Mouse (Mus musculus) ES-Bruce4 (cell line): ENCODE measurements around the gene Coq8b. TPM values are rescaled to one million over a fixed set of nuclear protein-coding genes. Genes with fewer than 3 reads are reported as not detected.
A peak's percentile ranks its signal among the peaks of the same experiment; 100 is the strongest.

Experiments used
- H3K27ac ChIP-seq: 2 replicates; pipeline ENCODE4 v1.5.1; 2012; ENCODE audit warnings: low read length, inconsistent platforms; ENCODE audit not compliant: insufficient read depth
- H3K27me3 ChIP-seq: 2 replicates; pipeline ENCODE4 v1.6.1; 2012; ENCODE audit warnings: mild to moderate bottlenecking, low read length, inconsistent platforms; ENCODE audit not compliant: control insufficient read depth, poor library complexity, insufficient read depth, severe bottlenecking
- H3K36me3 ChIP-seq: 2 replicates; pipeline ENCODE4 v1.6.1; 2012; ENCODE audit warnings: inconsistent platforms, mild to moderate bottlenecking, low read length, moderate library complexity; ENCODE audit not compliant: control insufficient read depth, poor library complexity, insufficient read depth, severe bottlenecking
- H3K4me1 ChIP-seq: one replicate; pipeline ENCODE4 v1.8.1; 2011; ENCODE audit warnings: low read length; ENCODE audit not compliant: control insufficient read depth, insufficient read depth
- H3K4me3 ChIP-seq: 2 replicates; pipeline ENCODE4 v1.5.1; 2011; ENCODE audit warnings: low read depth, mild to moderate bottlenecking, low read length
- H3K9ac ChIP-seq: 2 replicates; pipeline ENCODE4 v1.6.1; 2012; ENCODE audit warnings: low read depth, mild to moderate bottlenecking, inconsistent platforms; ENCODE audit not compliant: poor library complexity, severe bottlenecking
- H3K9me3 ChIP-seq: replicated peaks from 2 replicates; pipeline ENCODE4 v1.6.1; 2012; ENCODE audit warnings: mild to moderate bottlenecking, low read length, inconsistent platforms; ENCODE audit not compliant: control insufficient read depth, poor library complexity, insufficient read depth, severe bottlenecking
- CTCF ChIP-seq: IDR thresholded peaks from one replicate; pipeline ENCODE4 v1.8.1; 2011; ENCODE audit warnings: low read depth, low read length
- EP300 ChIP-seq: IDR thresholded peaks from 2 replicates; pipeline ENCODE4 v1.6.1; 2011; ENCODE audit warnings: low read depth, low read length; ENCODE audit not compliant: insufficient read depth
- POLR2A ChIP-seq: IDR thresholded peaks from one replicate; pipeline ENCODE4 v1.8.1; 2011; ENCODE audit warnings: low read length; ENCODE audit not compliant: insufficient read depth
- polyA plus RNA-seq: library from polyadenylated mRNA; stranded (reverse); fragments of >200 nt; gene quantifications from 2 replicates; pipeline ENCODE4 v1.2.4, GENCODE M21; 2011; ENCODE audit warnings: low read depth; ENCODE audit not compliant: missing spikeins, insufficient read depth, insufficient read length

Gene Coq8b
- polyA plus RNA-seq, 1 experiment = 10.9 TPM

- Histone ChIP-seq H3K4me1 (no peaks in the 10 kb centered on the region), H3K9me3 (no peaks in the 10 kb centered on the region), H3K9ac (no peak overlapping the region), H3K27me3 (no peaks in the 10 kb centered on the region), H3K4me3 (no peak overlapping the region), H3K27ac (no peak overlapping the region), H3K36me3 (no peaks in the 10 kb centered on the region)
- no peak for TF ChIP-seq EP300
- TF ChIP-seq POLR2A = no peak
- peak; percentile 40 for TF ChIP-seq CTCF
Measured at GRCm38 (mm10) chr7:27290555-27290954, 57.7 kb downstream of the Coq8b start.

GRCm38 (mm10) chr7:27291795-27292466 lies 59.1 kb downstream of the Coq8b start:
- Histone ChIP-seq H3K9me3 (no peaks in the 10 kb centered on the region), H3K4me1 (no peaks in the 10 kb centered on the region), H3K27me3 (no peaks in the 10 kb centered on the region), H3K9ac (no peak overlapping the region), H3K4me3 (no peak overlapping the region), H3K27ac (no peak overlapping the region), H3K36me3 (no peaks in the 10 kb centered on the region)
- no peak for TF ChIP-seq EP300
- TF ChIP-seq POLR2A = no peak
- TF ChIP-seq CTCF = no peak

GRCm38 (mm10) chr7:27295956-27296355 lies 63.1 kb downstream of the Coq8b start:
- H3K36me3 ChIP-seq = no peaks in the 10 kb centered on the region
- no peak overlapping the region for H3K9ac ChIP-seq
- no peak overlapping the region for H3K27ac ChIP-seq
- TF ChIP-seq CTCF = no peak
- no peak for TF ChIP-seq POLR2A
- no peak for TF ChIP-seq EP300
- no peaks in the 10 kb centered on the region for H3K27me3 ChIP-seq
- H3K4me1 ChIP-seq = no peaks in the 10 kb centered on the region
- no peaks in the 10 kb centered on the region for H3K9me3 ChIP-seq
- no peak overlapping the region for H3K4me3 ChIP-seq

- Histone ChIP-seq H3K27me3 (no peaks in the 10 kb centered on the region), H3K9me3 (no peaks in the 10 kb centered on the region), H3K9ac (no peak overlapping the region), H3K4me1 (no peaks in the 10 kb centered on the region), H3K36me3 (no peaks in the 10 kb centered on the region), H3K4me3 (no peak overlapping the region), H3K27ac (no peak overlapping the region)
- TF ChIP-seq EP300 (no peak), POLR2A (no peak), CTCF (peak; percentile 28)
Measured at GRCm38 (mm10) chr7:27296518-27296917, 63.7 kb downstream of the Coq8b start.

- Histone ChIP-seq H3K36me3 (no peaks in the 10 kb centered on the region), H3K4me3 (no peak overlapping the region), H3K27ac (no peak overlapping the region), H3K4me1 (no peaks in the 10 kb centered on the region), H3K9ac (no peak overlapping the region), H3K27me3 (no peaks in the 10 kb centered on the region), H3K9me3 (no peaks in the 10 kb centered on the region)
- TF ChIP-seq EP300 = no peak
- TF ChIP-seq CTCF = no peak
- TF ChIP-seq POLR2A = no peak
Measured at GRCm38 (mm10) chr7:27298033-27298610, 65.3 kb downstream of the Coq8b start.

- no peak for TF ChIP-seq POLR2A
- no peak for TF ChIP-seq CTCF
- Histone ChIP-seq H3K36me3 (no peaks in the 10 kb centered on the region), H3K9me3 (no peaks in the 10 kb centered on the region), H3K27me3 (no peaks in the 10 kb centered on the region), H3K9ac (no peak overlapping the region), H3K4me3 (no peak overlapping the region), H3K27ac (no peak overlapping the region), H3K4me1 (no peaks in the 10 kb centered on the region)
Measured at GRCm38 (mm10) chr7:27298816-27299215, 66.0 kb downstream of the Coq8b start.
